Mouse (Mus musculus) lung, postnatal 14 days (tissue): Measurements from ENCODE around the gene Manf.

Experiments
- DNase-seq: peaks from one replicate; pipeline ENCODE4 v3.0.0; 2021

Gene Manf

DNA sequence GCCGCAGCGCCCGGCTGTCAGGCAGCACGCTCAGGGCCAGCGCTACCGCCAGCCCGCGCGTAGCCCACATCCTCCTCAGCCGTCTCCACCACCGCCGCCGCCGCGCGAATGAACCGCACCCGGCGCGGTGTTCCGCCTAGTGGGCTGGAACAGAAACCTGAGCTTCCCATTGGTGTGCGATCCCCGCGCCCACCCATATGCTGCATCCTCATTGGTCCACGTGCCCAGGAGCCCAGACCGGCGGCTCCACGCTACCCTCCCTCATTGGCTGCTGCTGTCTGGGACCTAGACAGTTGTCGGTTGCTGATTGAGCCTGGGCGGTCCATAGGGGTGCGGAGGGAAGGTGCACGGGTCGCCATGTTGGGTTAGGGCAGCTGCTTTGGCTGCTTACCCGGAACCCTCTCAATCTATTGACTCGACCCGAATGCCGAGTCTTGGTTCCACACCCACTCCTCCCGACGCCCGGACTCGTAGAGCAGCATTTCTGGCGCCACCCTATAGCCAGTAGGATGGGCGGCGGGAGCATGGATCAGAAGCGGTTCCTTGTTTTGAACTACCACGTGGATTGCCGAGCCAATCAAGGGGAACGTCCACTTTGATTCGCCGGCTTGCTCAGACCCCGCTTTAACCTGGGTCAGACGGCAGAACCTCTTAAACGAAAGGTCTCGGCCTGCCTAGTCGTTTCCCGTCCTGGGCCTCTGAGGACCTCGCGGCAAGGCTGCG lies at the start of gene Manf:
Gene Manf, minus strand, starts transcription at position 151 of the 723 bp plus-strand sequence.
- peak; percentile 96 for DNase-seq

DNA sequence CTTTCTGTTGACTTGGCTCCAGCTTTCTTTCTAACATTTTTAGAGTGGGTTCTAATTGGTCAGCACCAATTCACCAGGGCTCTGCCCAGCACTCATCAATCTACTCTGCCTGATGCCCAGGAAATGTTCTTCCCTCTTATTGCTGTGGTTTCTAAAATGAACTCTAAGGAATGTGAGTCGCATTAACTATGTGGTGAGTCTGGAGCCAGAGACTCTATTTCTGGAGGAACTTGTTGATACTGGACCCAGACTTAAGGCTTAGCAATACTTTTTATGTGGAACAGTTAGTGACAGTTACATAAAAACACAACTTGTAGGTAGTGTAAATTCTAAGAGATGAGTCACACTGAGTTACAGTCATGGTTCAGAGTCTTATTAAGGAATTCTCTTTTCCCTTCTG lies 43.2 kb upstream of the Manf start:
- DNase-seq = no peak

DNA sequence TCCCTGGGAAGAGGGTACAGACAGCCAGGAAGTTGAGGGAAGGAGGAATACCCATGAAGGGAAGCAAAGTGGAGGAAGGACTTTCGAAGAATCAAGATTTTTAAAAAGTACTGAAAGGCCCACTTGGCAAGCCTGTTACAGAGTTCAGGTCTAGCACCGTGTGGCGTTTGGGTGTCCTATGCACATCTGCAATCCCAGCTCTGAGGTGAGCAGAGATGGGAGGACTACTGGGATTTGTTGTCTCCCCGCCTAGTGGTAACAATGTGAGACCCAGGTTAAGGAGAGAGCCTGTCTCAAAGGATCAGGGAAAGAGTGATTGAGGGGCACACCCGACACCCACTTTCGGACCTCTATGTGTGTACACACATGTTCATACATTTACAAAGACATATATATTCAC lies 23.1 kb upstream of the Manf start:
- no peak for DNase-seq

DNA sequence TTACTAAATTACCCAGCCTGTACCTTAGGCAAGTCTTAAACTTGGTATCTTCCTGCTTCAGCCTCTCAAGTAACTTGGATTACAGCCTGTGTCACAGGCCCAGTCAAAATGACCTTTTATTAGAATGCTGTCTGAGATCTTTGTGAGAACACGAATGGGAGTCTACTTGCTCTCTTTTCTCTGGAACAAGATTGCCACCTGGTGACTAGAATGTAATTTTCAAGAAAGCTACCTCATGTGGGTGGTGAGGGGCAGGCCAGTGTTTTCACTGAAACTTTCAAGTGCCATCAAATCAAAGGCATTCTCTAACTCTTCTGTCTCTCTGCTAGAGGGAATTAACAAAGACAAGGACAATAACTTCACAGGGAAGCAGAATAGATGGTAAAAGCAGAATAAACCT lies 22.0 kb upstream of the Manf start:
- no peak for DNase-seq

DNA sequence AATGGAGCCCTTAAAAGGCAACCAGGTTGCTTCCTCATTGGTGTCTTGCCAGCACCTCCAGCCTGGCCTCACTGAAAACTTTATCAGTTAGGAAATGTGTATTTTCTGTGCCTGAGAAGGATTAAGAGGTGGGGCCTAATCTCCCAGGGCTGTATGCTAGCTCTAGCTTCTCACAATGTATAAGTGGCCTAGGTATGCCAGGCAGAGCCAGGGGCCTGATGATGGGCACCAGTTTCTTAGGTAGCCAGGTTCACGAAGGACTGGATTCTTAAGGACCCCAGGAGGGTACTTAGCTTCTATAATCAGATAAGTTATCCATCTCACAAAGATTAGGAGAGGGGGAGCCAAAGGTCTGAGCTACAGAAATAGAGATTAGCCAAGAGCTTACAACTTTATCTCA lies 19.8 kb upstream of the Manf start:
- DNase-seq = no peak

DNA sequence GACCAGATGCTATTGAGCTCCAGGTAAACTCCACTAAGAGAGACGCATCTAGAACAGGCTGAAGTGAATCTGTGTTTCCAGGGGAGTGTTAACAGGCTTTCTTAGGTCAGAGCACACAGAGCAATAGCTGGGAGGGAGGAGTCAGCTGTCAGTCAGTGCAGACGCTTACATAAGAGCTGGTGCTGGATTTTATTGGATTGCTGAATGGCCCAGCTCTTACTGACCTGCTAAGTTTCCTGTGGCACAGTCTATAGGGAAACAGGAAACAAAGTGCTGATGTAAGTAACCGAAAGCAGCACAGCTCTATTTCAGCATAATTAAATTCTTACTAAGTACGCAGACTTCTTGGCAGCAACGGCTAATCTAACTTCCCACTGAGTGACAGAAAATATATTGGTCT lies 16.9 kb upstream of the Manf start:
- DNase-seq = no peak

GRCm38 (mm10) chr9:106908174-106908573 lies 16.4 kb upstream of the Manf start:
- no peak for DNase-seq

GRCm38 (mm10) chr9:106906597-106906996 lies 14.8 kb upstream of the Manf start:
- no peak for DNase-seq

GRCm38 (mm10) chr9:106903791-106904134 lies 12.0 kb upstream of the Manf start:
- DNase-seq = peak; percentile 63

DNA sequence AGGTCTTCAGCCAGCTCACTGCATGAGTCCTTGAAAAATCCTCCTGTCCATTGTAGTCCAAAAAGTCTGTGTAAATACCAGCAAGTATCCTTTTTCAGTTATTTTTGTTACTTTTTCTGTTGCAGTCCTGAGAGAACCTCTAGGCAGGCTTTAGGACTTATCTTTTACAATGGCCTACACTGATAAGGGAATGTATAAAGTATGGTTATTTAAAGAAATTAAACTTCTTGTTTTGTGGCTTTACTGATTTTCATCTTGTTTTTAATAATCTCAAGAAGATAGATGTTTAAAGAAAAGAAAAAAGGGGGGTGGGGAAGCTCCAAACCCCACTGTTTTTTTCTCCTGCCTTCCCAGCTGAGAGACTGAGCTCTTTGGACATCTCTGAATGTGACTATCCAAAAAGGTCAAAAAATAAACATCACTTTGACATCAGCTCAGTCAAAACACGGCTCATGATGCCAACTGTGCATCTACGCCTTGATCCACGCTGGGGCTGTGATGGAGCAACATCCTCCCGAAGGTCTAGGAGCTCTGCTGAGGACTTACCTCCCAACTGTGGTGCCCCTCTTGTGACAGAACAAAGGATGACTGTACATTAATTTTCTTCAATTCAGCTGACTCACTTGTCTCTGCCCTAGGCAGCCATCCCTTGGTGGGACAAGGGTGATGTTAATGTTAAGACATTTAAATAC lies 11.5 kb upstream of the Manf start:
- DNase-seq = no peak

- DNase-seq = no peak
Measured at GRCm38 (mm10) chr9:106901596-106901995, 9.8 kb upstream of the Manf start.

DNA sequence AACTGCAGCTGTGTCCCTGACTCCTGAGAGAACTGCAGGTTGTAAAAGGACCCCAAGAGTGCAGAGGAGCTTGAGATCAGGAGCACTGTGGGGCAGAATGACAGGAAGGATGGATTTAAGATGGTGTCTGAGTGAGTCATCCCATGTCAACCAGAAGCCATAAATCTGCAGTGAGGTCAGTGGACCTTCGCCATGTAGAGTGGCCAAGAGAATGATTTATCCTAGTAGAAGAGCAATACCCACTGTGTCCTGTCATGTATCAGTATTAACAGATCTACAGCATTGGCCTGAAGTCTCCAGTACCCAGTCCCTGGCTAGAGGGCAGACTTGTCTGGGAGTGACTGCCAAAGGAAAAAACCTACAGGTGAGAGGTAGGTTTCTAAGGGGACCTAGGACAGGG lies 7.1 kb upstream of the Manf start:
- no peak for DNase-seq

DNA sequence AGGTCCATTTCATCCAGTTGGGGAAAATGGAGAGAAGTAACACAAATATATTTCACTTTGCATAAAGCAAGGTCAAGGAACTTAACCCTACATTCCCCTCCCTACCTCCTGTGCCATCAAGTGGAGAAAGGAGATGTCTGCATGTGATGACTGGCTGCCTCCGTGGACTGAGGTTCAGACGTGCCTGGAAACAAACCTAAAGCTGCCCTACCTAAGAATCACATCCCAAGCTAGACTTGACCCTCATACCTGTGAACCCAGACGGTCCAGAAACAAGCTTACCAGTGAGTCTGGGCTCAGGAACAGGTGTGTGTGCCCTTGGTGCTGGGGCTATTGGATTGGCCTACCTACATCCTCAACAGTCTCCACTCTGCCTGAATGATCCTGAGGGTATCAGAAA lies 1.5 kb upstream of the Manf start:
- DNase-seq = no peak

- no peak for DNase-seq
Measured at GRCm38 (mm10) chr9:106892552-106892875, 735 bp upstream of the Manf start.

DNA sequence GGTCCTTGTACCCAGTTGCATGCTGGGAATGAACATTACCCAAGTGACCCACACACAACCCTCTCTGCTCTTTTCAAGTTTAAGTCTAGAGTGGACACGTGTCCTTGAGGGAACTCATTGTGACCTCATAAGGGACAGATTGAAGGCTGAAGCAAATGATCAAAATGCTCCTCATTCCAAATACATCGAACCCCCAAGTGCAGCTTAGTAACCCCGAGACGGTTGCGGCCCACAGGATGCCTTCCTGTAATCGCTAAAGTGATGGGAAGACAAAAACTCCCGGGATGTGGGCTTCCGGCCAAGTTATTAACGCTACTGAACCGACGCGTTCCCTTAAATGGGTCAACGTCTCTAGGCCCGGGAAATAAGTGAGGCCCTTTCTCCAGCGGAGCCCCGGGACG lies 438 bp downstream of the Manf start:
- no peak for DNase-seq

DNA sequence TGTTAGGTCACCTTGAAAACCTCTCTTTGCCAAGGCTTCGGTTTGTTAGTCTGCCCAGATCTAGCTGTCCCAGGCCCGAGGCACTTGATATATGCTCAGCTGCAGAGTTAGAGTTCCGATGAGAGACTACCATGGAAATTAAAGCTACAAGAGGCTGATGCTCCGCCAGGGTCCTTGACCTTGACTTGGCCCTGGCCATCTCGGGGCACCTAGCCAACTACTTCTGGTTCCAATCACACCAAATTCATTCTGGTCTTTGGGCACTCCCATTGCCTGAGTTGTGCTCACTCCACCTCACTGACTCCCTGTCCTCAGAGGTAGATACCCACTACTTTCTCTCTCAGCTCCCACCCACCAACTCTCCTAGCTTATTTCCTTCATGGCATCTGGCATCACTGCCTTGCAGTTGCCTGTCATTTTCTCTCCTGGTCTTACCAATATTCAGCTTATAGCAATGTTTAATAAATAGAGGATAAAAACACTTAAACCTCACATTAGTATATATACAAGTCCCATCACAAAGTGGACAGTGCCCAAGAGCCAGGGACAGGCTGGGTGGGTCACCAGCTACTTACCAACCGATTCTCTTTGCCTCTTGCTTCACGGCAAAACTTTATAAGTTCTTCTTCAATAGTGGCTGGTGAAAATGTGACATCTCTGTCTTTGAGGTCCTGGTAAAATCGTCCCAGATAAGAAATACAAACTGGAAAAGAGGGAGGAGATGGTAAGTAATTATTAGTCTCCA lies 1.1 kb downstream of the Manf start:
- DNase-seq = no peak

DNA sequence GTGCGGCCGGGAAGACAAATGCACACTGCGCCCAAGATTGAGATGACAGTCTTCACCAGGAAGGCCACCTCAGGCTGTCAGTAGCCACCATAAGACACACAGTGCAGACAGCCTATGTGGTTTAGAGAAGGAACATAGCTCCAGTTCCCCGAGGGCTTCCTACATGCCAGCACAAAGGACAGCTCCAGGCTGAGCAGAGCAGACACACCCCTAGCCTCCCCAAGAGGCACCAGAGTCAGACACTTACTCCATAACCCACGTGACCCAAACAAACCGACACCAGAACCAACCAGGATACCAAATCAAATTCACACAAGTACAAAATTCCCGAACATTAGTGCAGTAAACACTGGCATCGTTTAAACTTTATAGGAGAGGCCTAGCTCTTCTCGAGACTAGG lies 2.5 kb downstream of the Manf start:
- no peak for DNase-seq

- DNase-seq = no peak
Measured at GRCm38 (mm10) chr9:106888346-106888745, 3.4 kb downstream of the Manf start.

DNA sequence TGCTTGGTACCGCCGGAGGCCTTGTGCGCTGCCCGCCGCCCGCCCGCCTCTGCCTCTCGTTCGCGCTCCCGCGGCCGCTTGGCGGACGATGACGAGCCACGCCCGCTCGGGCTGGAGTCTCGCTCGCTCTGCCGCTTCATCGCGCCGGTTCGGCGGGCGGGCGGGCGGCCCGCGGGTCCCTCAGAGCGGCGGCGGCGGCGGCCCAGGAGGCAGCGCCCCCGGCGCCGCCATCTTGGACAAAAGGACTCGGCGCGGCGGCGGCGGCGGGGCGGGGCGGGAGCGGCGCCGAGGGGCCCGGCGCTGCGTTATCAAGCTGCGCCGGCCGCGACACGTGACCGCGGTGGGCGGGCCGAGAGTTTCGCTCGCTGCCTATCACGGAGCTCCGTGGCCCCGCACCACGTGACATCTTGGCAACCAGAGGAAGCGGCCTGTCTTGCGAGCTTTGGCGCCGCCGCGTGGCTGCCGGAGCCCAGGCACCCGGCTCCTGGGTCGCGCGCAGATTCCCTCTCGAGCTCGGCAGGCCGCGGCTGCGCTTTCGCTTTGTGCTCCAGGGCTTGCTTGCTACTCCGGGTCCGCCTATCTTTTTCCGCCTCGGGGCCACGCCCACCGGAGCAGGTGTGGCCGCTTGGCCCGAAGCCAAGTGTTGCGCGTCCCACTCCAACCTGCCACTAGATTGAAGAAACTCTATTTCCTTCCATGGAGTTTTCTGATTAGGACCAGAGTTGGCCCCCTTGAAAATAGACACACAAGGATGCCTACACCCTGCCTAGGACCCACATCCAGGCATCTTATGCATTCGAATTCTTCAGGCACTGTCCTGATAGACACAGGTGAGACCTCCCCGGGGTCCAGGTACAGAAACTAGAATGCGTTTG lies 4.7 kb downstream of the Manf start, which contains the start of gene Rbm15b:
Gene Rbm15b, minus strand, starts transcription at position 601 of the 875 bp plus-strand sequence.
- peak; percentile 98 for DNase-seq

- peak; percentile 48 for DNase-seq
Measured at GRCm38 (mm10) chr9:106885901-106886731, 5.7 kb downstream of the Manf start.

- DNase-seq = no peak
Measured at GRCm38 (mm10) chr9:106884996-106885900, 6.5 kb downstream of the Manf start.
